Mouse (Mus musculus) spleen, adult 2 months (tissue): ENCODE data around the gene Kansl3.

ENCODE experiments used
- CTCF ChIP-seq: fragments of 200-500 bp; IDR thresholded peaks from 2 replicates; pipeline ENCODE4 v1.5.1; 2011; ENCODE audit warnings: mild to moderate bottlenecking, inconsistent platforms; ENCODE audit not compliant: insufficient read depth, insufficient read length, insufficient replicate concordance; ENCODE audit errors: extremely low read depth
- POLR2A ChIP-seq: fragments of 200-500 bp; IDR thresholded peaks from 2 replicates; pipeline ENCODE4 v1.6.1; 2011; ENCODE audit warnings: low read depth, low read length, inconsistent platforms

- TF ChIP-seq POLR2A (no peak), CTCF (no peak)
Measured at GRCm38 (mm10) chr1:36325900-36326321, 43.1 kb downstream of the Kansl3 start.
